Mouse (Mus musculus) liver, embryonic 13.5 days (tissue): ENCODE measurements at regions not wholly inside any gene's neighbourhood (a gene's known extent, or its start where the extent isn't known, plus 50 kb on each side); places are given as distances from the start of the nearest gene placed in this dataset.

Experiments
- ATAC-seq: fragments of 200-750 bp; cut with Nextera tagmentation; 2 replicates; pipeline ENCODE4 v1.8.0; 2017; ENCODE audit warnings: low read depth, mild to moderate bottlenecking, moderate number of reproducible peaks, moderate library complexity
- DNase-seq: peaks from one replicate; pipeline ENCODE4 v3.0.0; 2022
- H3K27ac ChIP-seq: fragments of 300-500 bp; sonication (generic); 2 replicates; pipeline ENCODE4 v1.5.1; 2015; ENCODE audit warnings: moderate library complexity, mild to moderate bottlenecking, inconsistent platforms
- H3K27me3 ChIP-seq: fragments of 300-500 bp; sonication (generic); 2 replicates; pipeline ENCODE4 v1.6.1; 2015; ENCODE audit warnings: mild to moderate bottlenecking, inconsistent platforms
- H3K36me3 ChIP-seq: fragments of 300-500 bp; sonication (generic); 2 replicates; pipeline ENCODE4 v1.6.1; 2015; ENCODE audit warnings: mild to moderate bottlenecking, inconsistent platforms
- H3K4me1 ChIP-seq: fragments of 300-500 bp; sonication (generic); replicated peaks from 2 replicates; pipeline ENCODE4 v1.6.1; 2015; ENCODE audit warnings: inconsistent platforms
- H3K4me2 ChIP-seq: fragments of 300-500 bp; sonication (generic); 2 replicates; pipeline ENCODE4 v1.6.1; 2015; ENCODE audit warnings: inconsistent platforms, mild to moderate bottlenecking, moderate library complexity
- H3K4me3 ChIP-seq: fragments of 300-500 bp; sonication (generic); replicated peaks from 2 replicates; pipeline ENCODE4 v1.5.1; 2015; ENCODE audit warnings: mild to moderate bottlenecking, inconsistent platforms
- H3K9ac ChIP-seq: fragments of 300-500 bp; sonication (generic); 2 replicates; pipeline ENCODE4 v1.6.1; 2015; ENCODE audit warnings: mild to moderate bottlenecking, inconsistent platforms
- H3K9me3 ChIP-seq: fragments of 300-500 bp; sonication (generic); replicated peaks from 2 replicates; pipeline ENCODE4 v1.6.1; 2016; ENCODE audit warnings: inconsistent platforms
- WGBS: fragments of 180-500 bp; shearing (Covaris S2); methylation state at CpG from one replicate; pipeline ENCODE4 v1.1.7; 2015; ENCODE audit not compliant: insufficient replicate concordance; 5-methylcytosine and 5-hydroxymethylcytosine counted together

DNA sequence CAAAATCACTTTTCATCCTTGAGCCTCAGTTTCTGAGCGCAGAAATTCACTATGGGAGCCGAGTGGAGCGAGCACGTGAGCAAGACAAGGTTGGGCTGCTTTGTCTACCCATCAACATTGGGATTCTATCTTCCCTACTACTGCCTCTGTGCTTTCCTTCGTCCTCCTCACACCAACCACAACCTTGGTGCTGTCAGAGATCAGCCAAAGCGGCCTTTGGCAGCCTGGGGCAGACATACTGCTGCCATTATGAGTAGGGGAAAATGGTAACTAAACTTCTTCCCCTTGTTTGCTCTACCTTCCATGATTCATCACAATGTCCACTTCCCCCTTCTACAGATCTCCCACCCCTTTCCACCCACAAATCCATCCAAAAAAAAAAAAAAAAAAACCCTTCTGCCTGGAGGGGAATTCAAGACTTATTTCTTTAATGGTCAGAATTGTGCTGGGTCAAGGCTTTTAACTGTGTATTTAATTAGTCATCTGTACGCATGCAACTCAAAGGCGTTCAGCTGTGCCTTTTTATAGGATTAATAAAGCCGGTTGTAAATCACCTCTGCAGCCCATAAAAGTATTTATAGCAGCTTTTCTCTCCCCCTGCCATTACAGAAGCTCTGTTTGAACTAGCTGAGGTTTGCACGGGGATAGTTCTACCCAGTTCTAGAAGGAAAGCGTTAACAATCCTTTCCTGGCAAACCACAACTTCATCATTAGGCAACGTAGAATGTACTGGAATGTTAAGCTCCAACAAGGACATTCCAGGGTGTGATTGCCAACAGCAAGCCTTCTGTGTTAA, 340.4 kb downstream of the Pik3r1 start:
- ATAC-seq (no peak), DNase-seq (no peak)

DNA sequence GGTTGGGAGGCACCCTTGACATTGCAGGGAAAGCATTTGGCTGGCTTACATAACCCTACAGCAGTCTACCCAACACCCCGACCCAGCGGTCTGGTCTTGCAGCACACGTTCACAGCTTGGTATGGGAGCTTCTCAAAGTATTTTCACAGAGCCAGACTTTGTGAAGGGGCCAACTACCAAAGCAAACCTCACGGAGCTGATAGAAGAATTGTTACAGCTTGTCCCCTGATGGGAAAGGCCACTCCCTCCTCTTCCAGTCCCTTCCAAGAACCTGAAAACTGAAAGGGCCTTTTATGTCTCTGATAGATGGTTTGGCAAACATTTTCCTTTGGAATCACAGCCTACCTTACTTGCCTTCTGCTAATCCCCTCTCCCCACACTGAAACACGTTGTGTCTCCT, 341.6 kb downstream of the Pik3r1 start:
- Histone ChIP-seq H3K27me3 (no peaks in the 10 kb centered on the region), H3K4me3 (no peak overlapping the region), H3K4me1 (no peaks in the 10 kb centered on the region), H3K36me3 (no peaks in the 10 kb centered on the region), H3K9me3 (no peaks in the 10 kb centered on the region), H3K9ac (no peak overlapping the region), H3K27ac (no peak overlapping the region), H3K4me2 (no peak overlapping the region)
- WGBS: 54% methylated on average over 5 of the region's 5 CpGs
- ATAC-seq (no peak), DNase-seq (no peak)

More for the DNA sequence above, 340.4 kb downstream of the Pik3r1 start:
- H3K9ac ChIP-seq: no peak overlapping the region
- 66% methylated on average over 12 of the region's 12 CpGs for WGBS
- H3K4me2 ChIP-seq: no peak overlapping the region
- H3K9me3 ChIP-seq: no peaks in the 10 kb centered on the region
- H3K4me1 ChIP-seq: no peaks in the 10 kb centered on the region
- H3K27ac ChIP-seq: no peak overlapping the region
- no peak overlapping the region for H3K4me3 ChIP-seq
- H3K27me3 ChIP-seq: no peaks in the 10 kb centered on the region
- H3K36me3 ChIP-seq: no peaks in the 10 kb centered on the region

DNA sequence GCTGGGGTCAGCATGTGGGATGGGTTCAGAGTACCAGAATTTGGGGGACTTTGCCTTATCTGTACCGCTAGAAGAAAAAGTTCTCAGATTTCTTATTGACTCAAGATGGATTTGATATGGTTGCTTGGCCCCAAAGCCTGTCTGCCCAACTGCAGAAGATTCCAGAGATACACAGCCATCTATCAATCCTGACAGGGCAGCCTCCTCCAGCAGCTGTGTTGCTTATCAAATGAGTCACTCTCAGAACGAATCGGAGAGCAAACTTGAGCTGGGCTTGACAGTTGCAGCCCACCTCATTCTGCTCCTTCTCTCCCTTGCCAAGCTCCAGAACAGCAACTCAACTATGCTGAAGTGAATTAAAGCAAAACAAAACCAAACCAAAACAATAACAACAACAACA, 345.9 kb downstream of the Pik3r1 start:
- WGBS: 47% methylated on average over 3 of the region's 3 CpGs
- H3K36me3 ChIP-seq: no peaks in the 10 kb centered on the region
- DNase-seq (no peak), ATAC-seq (no peak)
- H3K9me3 ChIP-seq: no peaks in the 10 kb centered on the region
- H3K4me2 ChIP-seq: no peak overlapping the region
- H3K27ac ChIP-seq: no peak overlapping the region
- H3K4me3 ChIP-seq: no peak overlapping the region
- H3K4me1 ChIP-seq: no peaks in the 10 kb centered on the region
- no peak overlapping the region for H3K9ac ChIP-seq
- H3K27me3 ChIP-seq: no peaks in the 10 kb centered on the region

DNA sequence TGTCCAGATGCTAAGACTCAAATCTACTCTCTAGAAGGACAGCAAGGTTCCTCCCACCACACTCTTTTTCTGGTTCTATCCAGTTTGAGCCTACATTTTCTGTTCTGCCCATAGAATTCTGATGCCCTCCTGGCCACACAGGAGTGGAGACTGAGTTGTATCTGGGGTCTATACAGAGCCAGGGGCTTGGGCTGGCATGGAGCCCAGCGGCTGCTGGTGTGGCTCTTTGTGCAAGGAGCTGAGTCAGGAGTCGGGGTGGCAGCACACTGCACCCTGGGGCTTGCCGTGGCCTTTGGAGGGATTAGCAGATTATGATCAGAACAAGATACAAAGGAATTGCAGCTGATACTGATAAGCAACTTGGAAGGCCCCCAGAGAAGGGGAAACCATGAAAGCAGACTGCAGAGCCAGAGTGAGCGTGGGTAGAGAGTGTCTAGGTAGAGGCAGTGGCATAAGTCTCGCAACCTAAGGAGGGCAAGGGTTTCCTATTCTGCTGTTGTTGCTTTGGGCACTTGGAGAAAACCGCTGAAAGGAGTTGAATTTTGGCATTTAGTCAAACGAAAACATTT, 348.5 kb downstream of the Pik3r1 start:
- no peak overlapping the region for H3K4me2 ChIP-seq
- DNase-seq (no peak), ATAC-seq (no peak)
- no peak overlapping the region for H3K27ac ChIP-seq
- no peaks in the 10 kb centered on the region for H3K4me1 ChIP-seq
- 59% methylated on average over 7 of the region's 7 CpGs for WGBS
- no peaks in the 10 kb centered on the region for H3K9me3 ChIP-seq
- H3K36me3 ChIP-seq: no peaks in the 10 kb centered on the region
- H3K4me3 ChIP-seq: no peak overlapping the region
- no peaks in the 10 kb centered on the region for H3K27me3 ChIP-seq
- no peak overlapping the region for H3K9ac ChIP-seq

DNA sequence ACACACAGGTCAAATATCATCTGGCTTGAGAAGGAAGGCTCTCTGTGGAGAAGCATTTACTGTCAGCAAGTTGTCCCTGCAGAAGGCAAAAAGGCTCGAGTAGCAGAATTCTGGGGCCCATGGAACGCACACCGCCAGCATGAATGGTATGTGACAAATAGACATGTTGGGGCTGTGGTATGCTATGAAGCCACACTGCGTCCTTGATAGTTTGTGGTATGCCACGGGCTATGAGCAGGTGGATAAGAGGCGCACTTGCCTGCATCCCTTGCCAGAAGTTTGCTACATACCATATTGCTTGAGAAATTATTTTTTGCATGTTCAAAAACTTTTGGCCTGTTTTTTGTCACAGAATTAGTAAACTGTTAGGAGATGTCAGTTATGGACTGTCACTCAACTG, 349.7 kb downstream of the Pik3r1 start:
- H3K4me3 ChIP-seq: no peak overlapping the region
- WGBS: 61% methylated on average over 6 of the region's 6 CpGs
- H3K4me1 ChIP-seq: no peaks in the 10 kb centered on the region
- no peaks in the 10 kb centered on the region for H3K9me3 ChIP-seq
- H3K36me3 ChIP-seq: no peaks in the 10 kb centered on the region
- ATAC-seq (no peak), DNase-seq (no peak)
- no peaks in the 10 kb centered on the region for H3K27me3 ChIP-seq
- H3K4me2 ChIP-seq: no peak overlapping the region
- H3K27ac ChIP-seq: no peak overlapping the region
- H3K9ac ChIP-seq: no peak overlapping the region

DNA sequence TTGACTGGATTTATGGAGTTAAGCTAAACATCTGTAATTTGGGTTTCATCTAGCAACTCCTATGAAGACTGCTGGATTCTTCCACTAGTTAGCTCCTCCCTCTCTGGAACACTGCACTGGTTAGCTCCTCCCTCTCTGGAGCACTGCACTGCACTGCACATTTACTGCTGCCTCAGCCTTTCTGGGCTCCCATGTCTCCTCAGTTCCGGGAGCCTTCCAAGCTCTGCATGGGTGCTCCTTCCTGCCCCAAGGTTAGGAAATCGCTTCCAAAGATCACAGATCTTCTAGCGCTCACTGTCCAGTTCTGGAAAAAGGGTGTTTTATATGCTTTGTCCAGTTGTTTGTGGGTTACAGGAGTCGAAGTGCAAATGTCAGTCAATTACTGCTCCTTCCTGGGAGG, 359.1 kb downstream of the Pik3r1 start:
- H3K36me3 ChIP-seq: no peaks in the 10 kb centered on the region
- no peak overlapping the region for H3K4me3 ChIP-seq
- WGBS: 53% methylated on average over 4 of the region's 4 CpGs
- no peak overlapping the region for H3K27ac ChIP-seq
- no peak for ATAC-seq
- no peak overlapping the region for H3K9ac ChIP-seq
- H3K4me2 ChIP-seq: no peak overlapping the region
- no peak for DNase-seq
- no peaks in the 10 kb centered on the region for H3K9me3 ChIP-seq
- H3K4me1 ChIP-seq: no peaks in the 10 kb centered on the region
- no peaks in the 10 kb centered on the region for H3K27me3 ChIP-seq

DNA sequence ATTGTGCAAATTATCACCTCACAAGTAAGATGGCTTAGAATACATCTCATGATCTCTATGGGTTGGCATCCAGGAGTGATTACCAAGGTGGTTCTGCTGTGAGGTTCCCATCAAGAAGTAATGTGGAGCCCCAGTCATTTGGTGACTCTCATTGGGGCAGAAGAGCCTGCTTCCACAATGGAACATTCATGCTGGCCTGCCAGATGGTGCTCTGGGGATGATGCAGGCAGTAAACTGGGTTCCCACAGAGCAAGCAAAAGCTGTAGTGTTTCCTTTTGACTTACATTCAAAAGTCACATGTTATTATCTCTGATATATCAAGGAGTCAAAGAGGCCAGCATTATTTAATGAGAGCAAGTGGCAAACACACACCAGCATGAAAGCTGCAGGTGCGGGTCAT, 360.4 kb downstream of the Pik3r1 start:
- Histone ChIP-seq H3K4me1 (no peaks in the 10 kb centered on the region), H3K27ac (no peak overlapping the region), H3K36me3 (no peaks in the 10 kb centered on the region), H3K9me3 (no peaks in the 10 kb centered on the region), H3K4me3 (no peak overlapping the region), H3K27me3 (no peaks in the 10 kb centered on the region), H3K4me2 (no peak overlapping the region), H3K9ac (no peak overlapping the region)
- no peak for ATAC-seq
- 74% methylated on average over 1 of the region's 1 CpGs for WGBS
- DNase-seq: no peak

DNA sequence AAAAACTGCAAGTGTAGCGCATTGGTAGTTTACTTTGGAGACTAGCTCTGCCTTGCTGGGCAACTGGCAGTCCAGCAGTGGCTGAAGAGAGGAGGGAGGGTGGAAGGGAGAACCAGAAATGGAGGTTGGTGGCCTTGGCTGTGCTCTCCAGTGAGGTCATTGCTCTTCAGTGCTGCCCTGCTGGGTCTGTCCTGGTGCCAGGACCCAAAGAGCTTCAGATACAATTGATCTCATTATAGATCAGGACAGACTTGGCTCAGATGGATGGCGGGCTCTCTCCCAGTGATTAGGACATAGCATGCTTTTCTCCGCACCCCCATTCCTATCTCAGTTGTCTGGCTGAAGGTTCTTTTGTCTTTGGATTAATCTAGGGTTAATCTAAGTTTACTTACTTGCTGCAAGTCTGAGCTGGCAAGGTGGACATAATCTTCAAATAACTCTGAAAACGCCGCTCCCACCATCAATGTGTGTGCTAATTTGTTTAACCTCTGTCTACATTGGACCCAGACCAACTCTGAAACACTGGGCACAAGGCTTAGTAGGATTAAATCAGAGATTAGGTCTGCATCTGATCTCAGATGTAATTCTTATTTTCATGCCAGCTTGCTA, 394.3 kb downstream of the Pik3r1 start:
- no peak overlapping the region for H3K4me2 ChIP-seq
- no peaks in the 10 kb centered on the region for H3K27me3 ChIP-seq
- ATAC-seq (no peak), DNase-seq (no peak)
- no peak overlapping the region for H3K27ac ChIP-seq
- no peaks in the 10 kb centered on the region for H3K36me3 ChIP-seq
- H3K9ac ChIP-seq: no peak overlapping the region
- H3K4me1 ChIP-seq: no peaks in the 10 kb centered on the region
- no peak overlapping the region for H3K4me3 ChIP-seq
- WGBS: 65% methylated on average over 5 of the region's 5 CpGs
- no peaks in the 10 kb centered on the region for H3K9me3 ChIP-seq

DNA sequence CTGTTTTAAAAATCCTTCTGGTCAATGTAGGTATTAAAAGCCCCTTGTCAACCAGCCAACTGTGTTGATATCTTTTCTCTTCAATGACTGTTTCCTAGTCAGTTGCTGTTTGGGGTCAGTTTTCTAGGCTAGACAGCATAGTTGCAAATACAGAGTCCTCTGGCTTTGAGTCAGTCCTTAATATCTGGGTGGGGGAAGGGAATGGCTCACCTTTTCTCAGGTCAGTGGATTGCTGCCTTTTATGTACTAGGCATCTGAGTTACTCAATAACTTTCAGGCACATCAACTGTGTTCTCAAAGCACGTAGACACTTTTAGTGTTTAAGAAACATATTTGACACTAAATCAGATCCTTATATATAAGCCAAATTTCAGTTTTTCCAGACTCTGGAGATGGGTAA, 396.1 kb downstream of the Pik3r1 start:
- no peak overlapping the region for H3K4me2 ChIP-seq
- WGBS: 50% methylated on average over 1 of the region's 1 CpGs
- H3K36me3 ChIP-seq: no peaks in the 10 kb centered on the region
- H3K4me1 ChIP-seq: no peaks in the 10 kb centered on the region
- no peak for ATAC-seq
- no peak overlapping the region for H3K9ac ChIP-seq
- H3K4me3 ChIP-seq: no peak overlapping the region
- no peak overlapping the region for H3K27ac ChIP-seq
- H3K9me3 ChIP-seq: no peaks in the 10 kb centered on the region
- no peak for DNase-seq
- H3K27me3 ChIP-seq: no peaks in the 10 kb centered on the region

DNA sequence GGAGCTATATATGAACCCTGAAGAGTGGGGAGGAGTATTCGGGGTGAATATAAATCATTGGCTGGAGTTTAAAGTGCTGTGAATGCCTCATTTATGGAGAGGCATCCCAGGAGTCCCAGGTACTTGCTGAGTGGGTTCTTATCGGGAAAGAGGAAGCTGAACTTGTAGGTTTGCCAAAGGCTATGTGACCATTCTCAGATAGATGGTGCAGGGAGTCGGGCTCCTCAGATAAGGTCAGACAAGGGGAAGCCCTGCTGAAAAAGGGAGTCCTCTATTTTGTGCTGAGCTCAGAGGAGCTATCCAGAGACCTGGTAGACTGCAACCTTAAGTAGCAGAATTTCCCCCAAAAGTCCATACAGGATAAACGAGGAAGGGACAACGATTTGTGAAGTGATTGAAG, 399.8 kb downstream of the Pik3r1 start:
- H3K9me3 ChIP-seq: no peaks in the 10 kb centered on the region
- H3K27me3 ChIP-seq: no peaks in the 10 kb centered on the region
- WGBS: 44% methylated on average over 5 of the region's 5 CpGs
- no peak overlapping the region for H3K9ac ChIP-seq
- H3K4me2 ChIP-seq: no peak overlapping the region
- H3K4me3 ChIP-seq: no peak overlapping the region
- H3K4me1 ChIP-seq: no peaks in the 10 kb centered on the region
- no peak overlapping the region for H3K27ac ChIP-seq
- no peaks in the 10 kb centered on the region for H3K36me3 ChIP-seq
- DNase-seq (no peak), ATAC-seq (no peak)

DNA sequence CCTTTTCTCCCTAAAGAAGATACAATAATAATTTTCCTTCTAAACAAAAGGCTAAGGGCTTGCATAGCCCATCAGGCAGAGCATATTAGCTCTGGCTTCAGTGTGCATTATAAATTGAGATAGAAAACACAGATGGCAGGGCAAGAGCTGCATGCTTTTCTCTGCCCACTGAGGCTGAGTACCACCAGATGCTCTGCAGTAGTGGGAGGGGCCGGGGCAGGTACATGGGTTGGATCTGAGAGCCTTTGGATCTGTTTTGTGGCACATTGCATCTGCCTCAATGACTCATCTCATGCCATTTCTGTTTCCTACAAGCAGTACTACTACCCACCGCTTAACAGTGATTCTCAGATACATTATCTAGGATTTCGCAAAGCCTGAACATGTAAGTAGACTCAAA, 412.7 kb downstream of the Pik3r1 start:
- DNase-seq (no peak), ATAC-seq (no peak)
- H3K27ac ChIP-seq: no peak overlapping the region
- no peak overlapping the region for H3K4me3 ChIP-seq
- H3K27me3 ChIP-seq: no peaks in the 10 kb centered on the region
- 68% methylated on average over 3 of the region's 3 CpGs for WGBS
- no peaks in the 10 kb centered on the region for H3K36me3 ChIP-seq
- H3K9me3 ChIP-seq: no peaks in the 10 kb centered on the region
- no peak overlapping the region for H3K4me2 ChIP-seq
- no peak overlapping the region for H3K9ac ChIP-seq
- no peaks in the 10 kb centered on the region for H3K4me1 ChIP-seq

DNA sequence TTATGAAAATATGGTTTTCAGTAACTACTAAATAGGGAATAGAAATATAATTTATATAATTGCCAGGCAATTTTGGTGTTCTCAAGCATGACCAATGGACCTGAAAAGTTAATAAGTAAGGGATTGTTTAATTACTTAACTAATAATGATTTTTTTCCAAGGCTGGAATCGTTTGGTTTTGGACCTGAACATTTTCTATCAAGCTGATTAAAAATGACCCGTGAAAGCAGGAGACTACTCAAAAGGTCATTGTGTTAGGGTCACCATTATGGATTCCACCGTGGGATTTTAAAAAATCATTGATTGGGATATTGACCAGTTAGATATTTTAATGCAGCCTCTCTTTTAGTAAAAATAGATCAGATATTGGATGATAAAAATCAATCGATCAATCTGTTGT, 416.9 kb downstream of the Pik3r1 start:
- WGBS: 75% methylated on average over 4 of the region's 4 CpGs
- Histone ChIP-seq H3K27ac (no peak overlapping the region), H3K4me3 (no peak overlapping the region), H3K4me1 (no peaks in the 10 kb centered on the region), H3K9me3 (no peaks in the 10 kb centered on the region), H3K27me3 (no peaks in the 10 kb centered on the region), H3K36me3 (no peaks in the 10 kb centered on the region), H3K9ac (no peak overlapping the region), H3K4me2 (no peak overlapping the region)
- DNase-seq: no peak
- ATAC-seq: no peak
